Mouse (Mus musculus): Measurements from ENCODE around the gene Nedd4. TPM values are rescaled to one million over a fixed set of nuclear protein-coding genes. Genes with fewer than 3 reads are reported as not detected.

Gene Nedd4
- polyA plus RNA-seq, 1 experiment: 195 TPM

GRCm38 (mm10) chr9:72636547-72636946 lies 25.6 kb upstream of the Nedd4 start:
- Histone ChIP-seq H3K79me2 (ENCODE audit: control insufficient read depth, insufficient read depth) (no peaks in the 10 kb centered on the region), H3K4me3 (no peak overlapping the region), H3K4me2 (ENCODE audit: low read depth) (no peak overlapping the region), H3K36me3 (ENCODE audit: control insufficient read depth, insufficient read depth) (no peaks in the 10 kb centered on the region), H3K27me3 (ENCODE audit: control insufficient read depth, insufficient read depth, insufficient read length) (no peaks in the 10 kb centered on the region), H3ac (ENCODE audit: control insufficient read depth, insufficient read length) (no peak overlapping the region)
- TF ChIP-seq POLR2A (IDR thresholded peaks at IDR 0.05; ENCODE audit: insufficient read length, low read depth) (no peak), MYOD1 (IDR thresholded peaks at IDR 0.05; ENCODE audit: control insufficient read depth in 1 of 3, insufficient read length in 2 of 3, low read depth in 2 of 3) (no peak), CEBPB (IDR thresholded peaks at IDR 0.05; ENCODE audit: insufficient read depth, poor library complexity, severe bottlenecking) (no peak), MAX (IDR thresholded peaks at IDR 0.05; ENCODE audit: low read depth) (no peak), E2F4 (IDR thresholded peaks at IDR 0.05; ENCODE audit: insufficient read depth) (no peak)

GRCm38 (mm10) chr9:72637243-72637642 lies 24.9 kb upstream of the Nedd4 start:
- TF ChIP-seq TCF12 (IDR thresholded peaks at IDR 0.05; ENCODE audit: insufficient read depth, poor library complexity, severe bottlenecking) (no peak), USF1 (IDR thresholded peaks at IDR 0.05; ENCODE audit: low read depth) (no peak), CEBPB (IDR thresholded peaks at IDR 0.05; ENCODE audit: insufficient read depth, poor library complexity, severe bottlenecking) (no peak), POLR2AphosphoS2 (IDR thresholded peaks at IDR 0.05; ENCODE audit: insufficient read length, low read depth) (no peak), MAX (IDR thresholded peaks at IDR 0.05; ENCODE audit: low read depth) (no peak), TCF3 (IDR thresholded peaks at IDR 0.05; ENCODE audit: insufficient read length, low read depth) (no peak), MYOD1 (IDR thresholded peaks at IDR 0.05; ENCODE audit: control insufficient read depth in 1 of 3, insufficient read length in 2 of 3, low read depth in 2 of 3) (no peak), POLR2A (IDR thresholded peaks at IDR 0.05; ENCODE audit: insufficient read length, low read depth) (no peak)
- no peak overlapping the region for H3K4me2 ChIP-seq (ENCODE audit: low read depth)
- H3K79me2 ChIP-seq (ENCODE audit: control insufficient read depth, insufficient read depth): no peaks in the 10 kb centered on the region
- H3K36me3 ChIP-seq (ENCODE audit: control insufficient read depth, insufficient read depth): no peaks in the 10 kb centered on the region
- H3ac ChIP-seq (ENCODE audit: control insufficient read depth, insufficient read length): no peak overlapping the region
- no peaks in the 10 kb centered on the region for H3K27me3 ChIP-seq (ENCODE audit: control insufficient read depth, insufficient read depth, insufficient read length)
- no peak overlapping the region for H3K4me3 ChIP-seq

- H3K79me2 ChIP-seq (ENCODE audit: control insufficient read depth, insufficient read depth): no peaks in the 10 kb centered on the region
- H3ac ChIP-seq (ENCODE audit: control insufficient read depth, insufficient read length): peak overlapping the region; percentile 28
- no peaks in the 10 kb centered on the region for H3K27me3 ChIP-seq (ENCODE audit: control insufficient read depth, insufficient read depth, insufficient read length)
- H3K36me3 ChIP-seq (ENCODE audit: control insufficient read depth, insufficient read depth): no peaks in the 10 kb centered on the region
- H3K4me3 ChIP-seq: peak overlapping the region; percentile 16
- peak in 2 of 3 experiments; percentile 61 to 78 for TF ChIP-seq MYOG (IDR thresholded peaks at IDR 0.05; ENCODE audit: control insufficient read depth in 1 of 3, insufficient read depth in 1 of 3, insufficient read length in 2 of 3, low read depth in 2 of 3)
- TF ChIP-seq MYOD1 (IDR thresholded peaks at IDR 0.05; ENCODE audit: control insufficient read depth in 1 of 3, insufficient read length in 2 of 3, low read depth in 2 of 3): peak; percentile 38 to 65 (median 62)
- peak; percentile 94 for TF ChIP-seq USF1 (IDR thresholded peaks at IDR 0.05; ENCODE audit: low read depth)
- TF ChIP-seq POLR2AphosphoS2 (IDR thresholded peaks at IDR 0.05; ENCODE audit: insufficient read length, low read depth): no peak
- no peak for TF ChIP-seq SRF (IDR thresholded peaks at IDR 0.05; ENCODE audit: control insufficient read depth, insufficient read length, low read depth)
- TF ChIP-seq REST (IDR thresholded peaks at IDR 0.05; ENCODE audit: insufficient read depth, insufficient read length): no peak
- peak overlapping the region; percentile 88 for H3K4me2 ChIP-seq (ENCODE audit: low read depth)
These were observed 22.9 kb upstream of the Nedd4 start for GRCm38 (mm10) chr9:72638951-72639842.

GRCm38 (mm10) chr9:72639843-72640621 lies 22.1 kb upstream of the Nedd4 start:
- H3K36me3 ChIP-seq (ENCODE audit: control insufficient read depth, insufficient read depth): no peaks in the 10 kb centered on the region
- TF ChIP-seq TCF12 (IDR thresholded peaks at IDR 0.05; ENCODE audit: insufficient read depth, poor library complexity, severe bottlenecking) (no peak), MYOG (IDR thresholded peaks at IDR 0.05; ENCODE audit: control insufficient read depth in 1 of 3, insufficient read depth in 1 of 3, insufficient read length in 2 of 3, low read depth in 2 of 3) (peak in 1 of 3 experiments; percentile 18), CEBPB (IDR thresholded peaks at IDR 0.05; ENCODE audit: insufficient read depth, poor library complexity, severe bottlenecking) (peak; percentile 91), USF1 (IDR thresholded peaks at IDR 0.05; ENCODE audit: low read depth) (peak; percentile 93), MAX (IDR thresholded peaks at IDR 0.05; ENCODE audit: low read depth) (no peak), POLR2AphosphoS2 (IDR thresholded peaks at IDR 0.05; ENCODE audit: insufficient read length, low read depth) (peak; percentile 84), POLR2A (IDR thresholded peaks at IDR 0.05; ENCODE audit: insufficient read length, low read depth) (peak; percentile 88)
- H3K79me2 ChIP-seq (ENCODE audit: control insufficient read depth, insufficient read depth): no peaks in the 10 kb centered on the region
- H3K4me2 ChIP-seq (ENCODE audit: low read depth): peak overlapping the region; percentile 88
- H3ac ChIP-seq (ENCODE audit: control insufficient read depth, insufficient read length): peak overlapping the region; percentile 40
- peak overlapping the region; percentile 16 for H3K4me3 ChIP-seq
- H3K27me3 ChIP-seq (ENCODE audit: control insufficient read depth, insufficient read depth, insufficient read length): no peaks in the 10 kb centered on the region

GRCm38 (mm10) chr9:72640642-72641041 lies 21.5 kb upstream of the Nedd4 start:
- no peaks in the 10 kb centered on the region for H3K36me3 ChIP-seq (ENCODE audit: control insufficient read depth, insufficient read depth)
- no peaks in the 10 kb centered on the region for H3K79me2 ChIP-seq (ENCODE audit: control insufficient read depth, insufficient read depth)
- peak overlapping the region; percentile 16 for H3K4me3 ChIP-seq
- H3K4me2 ChIP-seq (ENCODE audit: low read depth): peak overlapping the region; percentile 88
- TF ChIP-seq REST (IDR thresholded peaks at IDR 0.05; ENCODE audit: insufficient read depth, insufficient read length) (no peak), POLR2A (IDR thresholded peaks at IDR 0.05; ENCODE audit: insufficient read length, low read depth) (peak; percentile 3)
- no peaks in the 10 kb centered on the region for H3K27me3 ChIP-seq (ENCODE audit: control insufficient read depth, insufficient read depth, insufficient read length)
- peak overlapping the region; percentile 40 for H3ac ChIP-seq (ENCODE audit: control insufficient read depth, insufficient read length)
